Mouse (Mus musculus) liver, embryonic 14.5 days (tissue): Measurements from ENCODE around the gene Commd4.

ENCODE experiments used
- CTCF ChIP-seq: IDR thresholded peaks from 2 replicates; pipeline ENCODE4 v1.5.1; 2016; ENCODE audit warnings: antibody characterized with exemption, low read depth, control low read depth
- EP300 ChIP-seq: IDR thresholded peaks from 2 replicates; pipeline ENCODE4 v1.6.1; 2016; ENCODE audit warnings: antibody characterized with exemption, low read depth

DNA sequence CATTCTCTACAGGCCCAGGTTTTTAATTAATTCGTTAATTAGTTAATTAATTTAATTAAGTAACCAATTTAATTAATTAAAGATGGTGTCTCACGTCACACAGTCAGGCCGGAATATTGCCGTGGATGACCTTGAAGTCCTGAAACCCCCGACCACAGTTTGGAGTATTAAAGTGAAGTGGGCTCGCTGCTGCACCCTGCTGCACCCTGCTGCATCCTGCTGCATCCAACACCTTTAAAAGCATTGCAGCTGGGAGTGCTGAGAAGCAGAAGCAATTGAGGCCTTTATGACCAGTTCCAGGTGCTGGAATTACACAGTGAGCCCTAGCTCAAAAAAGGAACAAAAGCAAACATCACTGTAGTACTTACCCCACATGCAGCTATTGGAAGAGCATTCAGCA, 5.8 kb downstream of the Commd4 start:
- TF ChIP-seq CTCF (no peak), EP300 (no peak)
